Mouse (Mus musculus) midbrain, embryonic 16.5 days (tissue): ENCODE data around the gene Olfr141. TPM values are rescaled to one million over a fixed set of nuclear protein-coding genes. Genes with fewer than 3 reads are reported as not detected.

Experiments
- ATAC-seq: fragments of 200-750 bp; cut with Nextera tagmentation; 2 replicates; pipeline ENCODE4 v1.8.0; 2017; ENCODE audit warnings: moderate TSS enrichment
- H3K27ac ChIP-seq: fragments of 300-500 bp; sonication (generic); 2 replicates; pipeline ENCODE4 v1.5.1; 2014; ENCODE audit warnings: mild to moderate bottlenecking, low read length, mixed read lengths
- H3K27me3 ChIP-seq: fragments of 300-500 bp; sonication (generic); 2 replicates; pipeline ENCODE4 v1.6.1; 2014; ENCODE audit warnings: low read depth, low read length, mixed read lengths; ENCODE audit not compliant: control insufficient read depth, insufficient read depth
- H3K36me3 ChIP-seq: fragments of 300-500 bp; sonication (generic); 2 replicates; pipeline ENCODE4 v1.6.1; 2014; ENCODE audit warnings: mild to moderate bottlenecking, low read length, moderate library complexity, mixed read lengths; ENCODE audit not compliant: control insufficient read depth, insufficient read depth
- H3K4me1 ChIP-seq: fragments of 300-500 bp; sonication (generic); 2 replicates; pipeline ENCODE4 v1.6.1; 2014; ENCODE audit warnings: mild to moderate bottlenecking, low read length, mixed read lengths; ENCODE audit not compliant: control insufficient read depth, insufficient read depth
- H3K4me2 ChIP-seq: fragments of 300-500 bp; sonication (generic); 2 replicates; pipeline ENCODE4 v1.6.1; 2014; ENCODE audit warnings: mild to moderate bottlenecking, low read length, mixed read lengths
- H3K4me3 ChIP-seq: fragments of 300-500 bp; sonication (generic); 2 replicates; pipeline ENCODE4 v1.5.1; 2014; ENCODE audit warnings: low read depth, mild to moderate bottlenecking, low read length, moderate library complexity, mixed read lengths
- H3K9ac ChIP-seq: fragments of 300-500 bp; sonication (generic); 2 replicates; pipeline ENCODE4 v1.6.1; 2014; ENCODE audit warnings: low read depth, low read length, mixed read lengths
- H3K9me3 ChIP-seq: fragments of 300-500 bp; sonication (generic); replicated peaks from 2 replicates; pipeline ENCODE4 v1.6.1; 2014; ENCODE audit warnings: mild to moderate bottlenecking, low read length, mixed read lengths; ENCODE audit not compliant: control insufficient read depth, poor library complexity, severe bottlenecking
- WGBS: fragments of 180-500 bp; shearing (Covaris S2); extraction: QIAGEN DNeasy Blood & Tissue Kit; methylation state at CpG from one replicate; pipeline ENCODE4 v1.1.7; 2014; 5-methylcytosine and 5-hydroxymethylcytosine counted together
- polyA plus RNA-seq: library from polyadenylated mRNA; unstranded; fragments of >200 nt; fragmentation: Nextera tagmentation; extraction: Ambion mirVana; gene quantifications from 2 replicates; pipeline ENCODE4 v1.2.1, GENCODE M21; 2015

The Olfr141 gene
- not detected in 2 replicates for polyA plus RNA-seq

- Histone ChIP-seq H3K4me2 (no peak within 1 kb of the TSS), H3K36me3 (no peaks in the 10 kb centered on the region), H3K4me3 (no peak within 1 kb of the TSS), H3K9me3 (no peaks in the 10 kb centered on the region), H3K9ac (no peak within 1 kb of the TSS), H3K27ac (no peak within 1 kb of the TSS), H3K27me3 (no peaks in the 10 kb centered on the region), H3K4me1 (no peaks in the 10 kb centered on the region)
- ATAC-seq, result no peak
These were observed at the start of gene Olfr141 for GRCm38 (mm10) chr2:86809918-86810317. Gene Olfr141 (minus strand): TSS chr2:86810018.

GRCm38 (mm10) chr2:86851596-86851995 lies 41.8 kb upstream of the Olfr141 start, which contains the start of gene Olfr1095:
Gene Olfr1095 (minus strand): TSS chr2:86851696.
- no peaks in the 10 kb centered on the region for H3K36me3 ChIP-seq
- H3K4me1 ChIP-seq, result no peaks in the 10 kb centered on the region
- no peaks in the 10 kb centered on the region for H3K27me3 ChIP-seq
- no peak within 1 kb of the TSS for H3K9ac ChIP-seq
- 93% methylated on average over 3 of the region's 3 CpGs for WGBS
- no peak within 1 kb of the TSS for H3K4me2 ChIP-seq
- no peaks in the 10 kb centered on the region for H3K9me3 ChIP-seq
- ATAC-seq, result no peak
- H3K27ac ChIP-seq, result no peak within 1 kb of the TSS
- no peak within 1 kb of the TSS for H3K4me3 ChIP-seq

DNA sequence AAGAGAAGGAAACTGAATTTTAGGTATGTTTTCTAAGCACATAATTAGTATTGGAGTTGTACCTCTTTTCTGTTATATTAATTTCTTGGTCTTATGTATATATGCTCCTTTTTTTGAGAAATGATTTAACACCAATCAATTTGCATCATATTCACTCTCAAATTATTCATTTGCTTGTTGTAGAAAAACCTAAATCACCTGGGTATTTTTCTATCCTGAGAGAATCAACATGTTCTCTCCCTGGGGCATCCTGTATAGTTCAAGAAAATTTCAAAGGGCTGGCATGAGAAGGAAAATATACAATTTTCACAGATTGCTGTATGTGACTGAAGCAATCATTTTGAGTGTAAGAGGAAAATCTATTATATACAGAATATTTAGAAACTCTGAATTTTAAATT lies 14.5 kb upstream of the Olfr141 start, which contains the start of gene Olfr1094:
Gene Olfr1094 (plus strand): TSS at position 301 of the 400 bp plus-strand sequence.
- H3K27ac ChIP-seq, result no peak within 1 kb of the TSS

DNA sequence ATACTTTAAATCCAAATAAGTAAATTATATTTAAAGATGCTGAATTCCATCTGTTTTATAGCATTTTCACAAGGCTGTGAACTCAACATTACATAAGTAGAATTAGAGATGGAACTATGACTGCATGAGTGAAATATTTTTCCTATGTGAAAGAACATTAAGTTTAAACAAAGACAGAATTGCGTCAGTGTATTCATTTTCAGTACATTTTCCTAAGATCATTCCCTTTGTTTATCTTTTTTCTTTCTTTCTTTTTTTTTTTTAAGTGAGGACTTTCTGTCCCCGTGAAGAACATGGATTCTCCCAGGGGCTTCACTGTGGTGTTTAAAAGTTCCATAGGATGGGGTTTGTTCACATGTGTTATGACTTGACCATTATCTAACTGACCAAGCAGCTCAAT lies 27.6 kb downstream of the Olfr141 start, which contains the start of gene Olfr1093:
Gene Olfr1093 (plus strand): TSS at position 301 of the 400 bp plus-strand sequence.
- no peak for ATAC-seq

More for the DNA sequence above, 14.5 kb upstream of the Olfr141 start, which contains the start of gene Olfr1094:
- H3K4me3 ChIP-seq, result no peak within 1 kb of the TSS
- ATAC-seq, result no peak
- H3K4me2 ChIP-seq, result no peak within 1 kb of the TSS
- H3K36me3 ChIP-seq, result no peaks in the 10 kb centered on the region
- no peaks in the 10 kb centered on the region for H3K4me1 ChIP-seq
- no peak within 1 kb of the TSS for H3K9ac ChIP-seq
- H3K9me3 ChIP-seq, result no peaks in the 10 kb centered on the region
- no peaks in the 10 kb centered on the region for H3K27me3 ChIP-seq

GRCm38 (mm10) chr2:86761050-86761449 lies 48.8 kb downstream of the Olfr141 start:
- H3K4me2 ChIP-seq, result no peak overlapping the region
- H3K4me3 ChIP-seq, result no peak overlapping the region
- H3K9me3 ChIP-seq, result no peaks in the 10 kb centered on the region
- no peak overlapping the region for H3K9ac ChIP-seq
- no peaks in the 10 kb centered on the region for H3K4me1 ChIP-seq
- ATAC-seq, result no peak
- H3K27ac ChIP-seq, result no peak overlapping the region
- WGBS, result 96% methylated on average over 6 of the region's 6 CpGs
- H3K36me3 ChIP-seq, result no peaks in the 10 kb centered on the region
- no peaks in the 10 kb centered on the region for H3K27me3 ChIP-seq

More for the DNA sequence above, 27.6 kb downstream of the Olfr141 start, which contains the start of gene Olfr1093:
- no peak within 1 kb of the TSS for H3K4me3 ChIP-seq
- WGBS, result 87% methylated on average over 2 of the region's 2 CpGs
- H3K9me3 ChIP-seq, result no peaks in the 10 kb centered on the region
- no peaks in the 10 kb centered on the region for H3K36me3 ChIP-seq
- no peak within 1 kb of the TSS for H3K27ac ChIP-seq
- no peaks in the 10 kb centered on the region for H3K4me1 ChIP-seq
- no peak within 1 kb of the TSS for H3K4me2 ChIP-seq
- H3K27me3 ChIP-seq, result no peaks in the 10 kb centered on the region
- no peak within 1 kb of the TSS for H3K9ac ChIP-seq

GRCm38 (mm10) chr2:86758893-86759292 lies 50.9 kb downstream of the Olfr141 start, which contains the start of gene Olfr1090:
Gene Olfr1090 (minus strand): TSS chr2:86758993.
- no peak within 1 kb of the TSS for H3K4me3 ChIP-seq
- H3K4me2 ChIP-seq, result no peak within 1 kb of the TSS
- H3K27ac ChIP-seq, result no peak within 1 kb of the TSS
- 92% methylated on average over 1 of the region's 1 CpGs for WGBS
- ATAC-seq, result no peak
- H3K9ac ChIP-seq, result no peak within 1 kb of the TSS
- no peaks in the 10 kb centered on the region for H3K4me1 ChIP-seq
- no peaks in the 10 kb centered on the region for H3K36me3 ChIP-seq
- no peaks in the 10 kb centered on the region for H3K9me3 ChIP-seq
- no peaks in the 10 kb centered on the region for H3K27me3 ChIP-seq

Other genes with a start within 250 kb of the Olfr141 start
- not detected in 2 replicates for gene Olfr1082, start 211.1 kb downstream of the Olfr141 start, polyA plus RNA-seq
- gene Olfr1084, start 170.3 kb downstream of the Olfr141 start, polyA plus RNA-seq, result not detected in 2 replicates
- not detected in 2 replicates for gene Olfr1085, start 148.0 kb downstream of the Olfr141 start, polyA plus RNA-seq
- gene Olfr1086, start 129.9 kb downstream of the Olfr141 start, polyA plus RNA-seq, result not detected in 2 replicates
- gene Olfr1087, start 111.6 kb downstream of the Olfr141 start, polyA plus RNA-seq, result not detected in 2 replicates
- not detected in 2 replicates for gene Olfr1089, start 76.3 kb downstream of the Olfr141 start, polyA plus RNA-seq
- gene Olfr1090, start 51.0 kb downstream of the Olfr141 start, polyA plus RNA-seq, result not detected in 2 replicates
- not detected in 2 replicates for gene Olfr1093, start 27.5 kb downstream of the Olfr141 start, polyA plus RNA-seq
- not detected in 2 replicates for gene Olfr1094, start 14.6 kb upstream of the Olfr141 start, polyA plus RNA-seq
- gene Olfr1095, start 41.7 kb upstream of the Olfr141 start, polyA plus RNA-seq, result not detected in 2 replicates
- gene Gm13723, start 64.8 kb upstream of the Olfr141 start, polyA plus RNA-seq, result not detected in 2 replicates
- gene Olfr1097, start 82.2 kb upstream of the Olfr141 start, polyA plus RNA-seq, result not detected in 2 replicates
- not detected in 2 replicates for gene Olfr1098, start 114.5 kb upstream of the Olfr141 start, polyA plus RNA-seq
- gene Olfr1099, start 150.7 kb upstream of the Olfr141 start, polyA plus RNA-seq, result not detected in 2 replicates
- gene Olfr1100, start 169.9 kb upstream of the Olfr141 start, polyA plus RNA-seq, result not detected in 2 replicates
- not detected in 2 replicates for gene Olfr1101, start 181.2 kb upstream of the Olfr141 start, polyA plus RNA-seq
- not detected in 2 replicates for gene Olfr1102, start 188.4 kb upstream of the Olfr141 start, polyA plus RNA-seq
- not detected in 2 replicates for gene Olfr1104, start 217.1 kb upstream of the Olfr141 start, polyA plus RNA-seq
- gene Olfr1105, start 226.5 kb upstream of the Olfr141 start, polyA plus RNA-seq, result not detected in 2 replicates
- not detected in 2 replicates for gene Olfr1106, start 242.3 kb upstream of the Olfr141 start, polyA plus RNA-seq